Mouse (Mus musculus) hindbrain, embryonic 13.5 days (tissue): ENCODE measurements at regions not wholly inside any gene's neighbourhood (a gene's known extent, or its start where the extent isn't known, plus 50 kb on each side); places are given as distances from the start of the nearest gene placed in this dataset.

Experiments used
- ATAC-seq: fragments of 200-750 bp; cut with Nextera tagmentation; 2 replicates; pipeline ENCODE4 v1.8.0; 2017; ENCODE audit warnings: moderate TSS enrichment; ENCODE audit not compliant: low FRiP score
- H3K27ac ChIP-seq: fragments of 300-500 bp; sonication (generic); 2 replicates; pipeline ENCODE4 v1.5.1; 2015; ENCODE audit warnings: inconsistent platforms, mild to moderate bottlenecking, moderate library complexity
- H3K27me3 ChIP-seq: fragments of 300-500 bp; sonication (generic); 2 replicates; pipeline ENCODE4 v1.6.1; 2015; ENCODE audit warnings: mild to moderate bottlenecking, inconsistent platforms
- H3K36me3 ChIP-seq: fragments of 300-500 bp; sonication (generic); 2 replicates; pipeline ENCODE4 v1.6.1; 2015; ENCODE audit warnings: mild to moderate bottlenecking, inconsistent platforms
- H3K4me1 ChIP-seq: fragments of 300-500 bp; sonication (generic); replicated peaks from 2 replicates; pipeline ENCODE4 v1.6.1; 2015; ENCODE audit warnings: inconsistent platforms
- H3K4me2 ChIP-seq: fragments of 300-500 bp; sonication (generic); 2 replicates; pipeline ENCODE4 v1.6.1; 2015; ENCODE audit warnings: inconsistent platforms, mild to moderate bottlenecking, moderate library complexity
- H3K4me3 ChIP-seq: fragments of 300-500 bp; sonication (generic); 2 replicates; pipeline ENCODE4 v1.5.1; 2015; ENCODE audit warnings: mild to moderate bottlenecking, inconsistent platforms
- H3K9ac ChIP-seq: fragments of 300-500 bp; sonication (generic); 2 replicates; pipeline ENCODE4 v1.6.1; 2015; ENCODE audit warnings: mild to moderate bottlenecking, inconsistent platforms
- H3K9me3 ChIP-seq: fragments of 300-500 bp; sonication (generic); 2 replicates; pipeline ENCODE4 v1.6.1; 2016; ENCODE audit warnings: inconsistent platforms
- WGBS: fragments of 180-500 bp; shearing (Covaris S2); methylation state at CpG from one replicate; pipeline ENCODE4 v1.1.7; 2015; 5-methylcytosine and 5-hydroxymethylcytosine counted together

- Histone ChIP-seq H3K27ac (no peak overlapping the region), H3K36me3 (no peaks in the 10 kb centered on the region), H3K4me1 (no peaks in the 10 kb centered on the region), H3K4me3 (no peak overlapping the region), H3K9me3 (no peaks in the 10 kb centered on the region), H3K27me3 (no peaks in the 10 kb centered on the region), H3K9ac (no peak overlapping the region), H3K4me2 (no peak overlapping the region)
- 82% methylated on average over 13 of the region's 13 CpGs for WGBS
- ATAC-seq = no peak
Measured at GRCm38 (mm10) chr17:84129204-84129603, 58.5 kb downstream of the Zfp36l2 start.

DNA sequence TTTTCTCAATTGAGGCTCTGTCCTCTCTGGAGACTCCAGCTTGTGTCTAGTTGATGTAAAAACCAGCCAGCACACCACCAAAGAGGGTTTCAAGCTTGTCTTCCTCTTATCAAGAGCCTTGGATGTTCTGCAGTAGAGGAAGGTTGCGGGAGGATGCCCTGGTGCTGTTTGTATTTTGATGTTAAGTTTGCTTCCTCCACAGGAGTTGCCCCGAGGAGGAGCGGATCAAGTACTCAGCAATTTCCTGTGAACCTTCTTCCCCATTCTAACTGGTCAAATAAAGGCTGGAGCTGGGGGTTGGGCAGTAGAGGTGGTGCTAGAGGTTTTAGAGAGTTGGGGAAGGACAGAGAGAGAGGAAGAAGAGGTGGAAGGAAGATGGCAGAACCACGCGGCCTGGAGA is 59.5 kb downstream of the Zfp36l2 start:
- Histone ChIP-seq H3K36me3 (no peaks in the 10 kb centered on the region), H3K27me3 (no peaks in the 10 kb centered on the region), H3K9ac (no peak overlapping the region), H3K4me1 (no peaks in the 10 kb centered on the region), H3K4me3 (no peak overlapping the region), H3K4me2 (no peak overlapping the region), H3K27ac (no peak overlapping the region), H3K9me3 (no peaks in the 10 kb centered on the region)
- ATAC-seq = no peak
- WGBS = 88% methylated on average over 5 of the region's 5 CpGs

DNA sequence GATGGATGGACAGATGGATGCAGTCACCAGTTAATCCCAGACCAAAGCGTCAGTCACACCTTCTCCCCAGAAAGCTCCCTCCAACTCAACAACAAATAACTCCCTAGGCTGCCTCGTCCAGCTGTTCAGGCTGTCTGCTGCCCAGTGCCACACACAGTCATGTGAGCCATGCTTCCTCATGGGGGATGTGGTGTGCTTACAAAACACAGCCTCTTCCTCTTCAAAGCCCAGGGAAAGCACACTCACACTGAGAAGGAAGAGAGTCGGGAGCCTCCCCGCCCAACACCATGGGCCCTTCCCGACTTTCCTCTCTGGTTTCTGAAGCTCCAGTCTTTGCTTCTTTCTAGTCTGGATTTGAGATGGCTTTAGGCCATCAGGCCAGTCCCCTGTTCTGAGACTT is 61.6 kb downstream of the Zfp36l2 start:
- H3K27ac ChIP-seq = 0 out of 2 replicates have a peak overlapping the region, but pooled peaks have one; percentile 12
- H3K36me3 ChIP-seq = no peaks in the 10 kb centered on the region
- 77% methylated on average over 5 of the region's 5 CpGs for WGBS
- ATAC-seq = no peak
- no peaks in the 10 kb centered on the region for H3K9me3 ChIP-seq
- no peak overlapping the region for H3K4me2 ChIP-seq
- no peaks in the 10 kb centered on the region for H3K27me3 ChIP-seq
- H3K4me1 ChIP-seq = no peaks in the 10 kb centered on the region
- no peak overlapping the region for H3K4me3 ChIP-seq
- no peak overlapping the region for H3K9ac ChIP-seq

- H3K4me1 ChIP-seq = 0 out of 2 replicates have a peak, but pooled peaks cover 5% of the 10 kb centered on the region
- no peak overlapping the region for H3K9ac ChIP-seq
- WGBS = 83% methylated on average over 2 of the region's 2 CpGs
- H3K4me2 ChIP-seq = no peak overlapping the region
- H3K27ac ChIP-seq = no peak overlapping the region
- ATAC-seq = no peak; the same call in 1 of the 2 replicates
- no peaks in the 10 kb centered on the region for H3K9me3 ChIP-seq
- H3K4me3 ChIP-seq = no peak overlapping the region
- H3K27me3 ChIP-seq = no peaks in the 10 kb centered on the region
- no peaks in the 10 kb centered on the region for H3K36me3 ChIP-seq
Measured at GRCm38 (mm10) chr17:84123161-84123560, 64.6 kb downstream of the Zfp36l2 start.

- Histone ChIP-seq H3K36me3 (no peaks in the 10 kb centered on the region), H3K4me3 (no peak overlapping the region), H3K27me3 (no peaks in the 10 kb centered on the region), H3K9me3 (no peaks in the 10 kb centered on the region), H3K27ac (no peak overlapping the region), H3K9ac (no peak overlapping the region), H3K4me2 (no peak overlapping the region), H3K4me1 (peaks cover 9% of the 10 kb centered on the region; the same call in 1 of the 2 replicates)
- WGBS = 79% methylated on average over 6 of the region's 6 CpGs
- ATAC-seq = no peak
Measured at GRCm38 (mm10) chr17:84122486-84123131, 65.1 kb downstream of the Zfp36l2 start.

GRCm38 (mm10) chr17:84121291-84121690 is 66.5 kb downstream of the Zfp36l2 start:
- Histone ChIP-seq H3K9me3 (no peaks in the 10 kb centered on the region), H3K4me1 (peaks cover 9% of the 10 kb centered on the region; the same call in 1 of the 2 replicates), H3K4me2 (no peak overlapping the region), H3K9ac (no peak overlapping the region), H3K4me3 (no peak overlapping the region), H3K27ac (no peak overlapping the region), H3K36me3 (no peaks in the 10 kb centered on the region), H3K27me3 (no peaks in the 10 kb centered on the region)
- WGBS = 77% methylated on average over 6 of the region's 6 CpGs
- no peak for ATAC-seq

- H3K9ac ChIP-seq = no peak overlapping the region
- ATAC-seq = no peak
- H3K27ac ChIP-seq = no peak overlapping the region
- H3K4me1 ChIP-seq = peaks cover 9% of the 10 kb centered on the region; the same call in 1 of the 2 replicates
- WGBS = 89% methylated on average over 16 of the region's 16 CpGs
- no peak overlapping the region for H3K4me3 ChIP-seq
- H3K4me2 ChIP-seq = no peak overlapping the region
- no peaks in the 10 kb centered on the region for H3K9me3 ChIP-seq
- no peaks in the 10 kb centered on the region for H3K36me3 ChIP-seq
- H3K27me3 ChIP-seq = 0 out of 2 replicates have a peak, but pooled peaks cover 3% of the 10 kb centered on the region
Measured at GRCm38 (mm10) chr17:84119221-84120017, 68.3 kb downstream of the Zfp36l2 start.

DNA sequence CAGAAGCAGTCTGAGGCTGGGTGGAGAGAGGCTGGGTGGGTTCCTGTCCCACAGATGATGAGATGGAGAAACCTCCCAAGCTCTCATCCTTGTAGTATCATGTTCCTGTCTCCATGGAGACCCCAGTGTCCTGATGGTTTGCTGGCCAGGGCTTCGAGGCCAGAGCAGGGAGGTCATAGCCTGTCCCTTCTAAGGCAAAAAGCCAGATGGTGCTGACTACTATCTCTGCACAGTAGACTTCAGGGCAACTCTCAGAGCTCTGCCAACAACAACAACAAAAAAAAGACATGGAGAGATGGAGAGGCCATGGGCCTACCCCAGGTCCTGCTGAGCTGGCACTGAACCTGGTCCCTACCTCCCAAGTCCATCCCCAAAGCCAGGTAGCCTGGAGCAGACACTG is 69.0 kb downstream of the Zfp36l2 start:
- peaks cover 9% of the 10 kb centered on the region; the same call in 1 of the 2 replicates for H3K4me1 ChIP-seq
- no peak overlapping the region for H3K4me2 ChIP-seq
- H3K36me3 ChIP-seq = no peaks in the 10 kb centered on the region
- H3K9ac ChIP-seq = no peak overlapping the region
- 33% methylated on average over 1 of the region's 1 CpGs for WGBS
- H3K27ac ChIP-seq = no peak overlapping the region
- H3K27me3 ChIP-seq = 0 out of 2 replicates have a peak, but pooled peaks cover 3% of the 10 kb centered on the region
- no peak for ATAC-seq
- no peaks in the 10 kb centered on the region for H3K9me3 ChIP-seq
- H3K4me3 ChIP-seq = no peak overlapping the region

GRCm38 (mm10) chr17:84118271-84118670 is 69.5 kb downstream of the Zfp36l2 start:
- Histone ChIP-seq H3K9me3 (no peaks in the 10 kb centered on the region), H3K4me2 (no peak overlapping the region), H3K4me3 (no peak overlapping the region), H3K27me3 (0 out of 2 replicates have a peak, but pooled peaks cover 3% of the 10 kb centered on the region), H3K4me1 (peaks cover 9% of the 10 kb centered on the region; the same call in 1 of the 2 replicates), H3K9ac (no peak overlapping the region), H3K27ac (no peak overlapping the region), H3K36me3 (no peaks in the 10 kb centered on the region)
- WGBS = 91% methylated on average over 4 of the region's 4 CpGs
- no peak for ATAC-seq

GRCm38 (mm10) chr17:84117756-84118155 is 70.0 kb downstream of the Zfp36l2 start:
- H3K36me3 ChIP-seq = no peaks in the 10 kb centered on the region
- peaks cover 9% of the 10 kb centered on the region; the same call in 1 of the 2 replicates for H3K4me1 ChIP-seq
- H3K27me3 ChIP-seq = 0 out of 2 replicates have a peak, but pooled peaks cover 3% of the 10 kb centered on the region
- H3K9ac ChIP-seq = no peak overlapping the region
- ATAC-seq = no peak
- H3K4me2 ChIP-seq = no peak overlapping the region
- H3K4me3 ChIP-seq = no peak overlapping the region
- no peaks in the 10 kb centered on the region for H3K9me3 ChIP-seq
- 85% methylated on average over 1 of the region's 1 CpGs for WGBS
- H3K27ac ChIP-seq = no peak overlapping the region

DNA sequence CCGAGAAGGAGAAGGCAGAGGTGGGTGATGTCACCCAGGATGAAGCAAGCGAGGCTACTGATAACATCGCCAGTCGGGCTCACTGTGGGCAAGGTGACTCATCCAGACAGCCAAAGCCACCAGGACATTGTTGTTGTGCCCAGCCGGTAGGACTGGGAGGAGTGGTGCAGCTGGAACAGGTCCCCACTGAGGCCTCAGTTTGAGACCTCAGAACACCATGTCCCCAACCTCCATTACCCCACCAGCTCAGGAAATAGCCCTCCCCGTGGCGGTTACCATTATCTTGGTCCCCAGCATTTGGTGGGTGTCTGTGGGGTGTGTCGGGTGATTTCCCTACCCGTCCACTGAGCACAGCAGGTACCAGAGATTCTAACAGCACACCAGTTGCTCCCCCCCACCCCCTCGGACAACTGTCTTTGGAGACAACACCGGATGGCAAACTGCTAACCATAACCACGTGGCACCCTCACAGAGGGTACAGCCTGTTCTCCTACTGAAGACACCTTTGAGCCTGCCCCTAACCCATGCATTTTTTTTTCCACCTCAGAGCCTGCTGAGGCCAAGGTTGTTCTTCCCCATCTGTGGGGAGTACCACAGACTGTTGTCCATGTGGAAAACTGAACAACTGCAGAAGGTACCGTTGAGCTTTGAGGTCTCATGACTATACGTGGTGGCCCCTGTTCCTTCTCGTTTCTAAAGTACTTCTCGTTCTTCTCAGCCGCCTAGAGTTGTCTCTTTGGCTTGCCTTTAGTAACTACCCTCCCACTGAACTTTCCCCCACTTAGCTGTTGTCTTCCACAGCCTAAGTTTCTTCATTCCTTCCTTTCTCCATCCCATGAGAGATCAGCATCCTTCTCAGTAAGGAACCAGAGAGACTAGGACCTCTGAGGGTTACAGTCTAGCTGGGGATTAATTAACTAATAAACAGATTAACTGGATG is 71.1 kb downstream of the Zfp36l2 start:
- H3K27ac ChIP-seq = no peak overlapping the region
- no peak overlapping the region for H3K4me3 ChIP-seq
- H3K27me3 ChIP-seq = 0 out of 2 replicates have a peak, but pooled peaks cover 3% of the 10 kb centered on the region
- ATAC-seq = no peak
- no peaks in the 10 kb centered on the region for H3K9me3 ChIP-seq
- no peak overlapping the region for H3K4me2 ChIP-seq
- H3K9ac ChIP-seq = no peak overlapping the region
- no peaks in the 10 kb centered on the region for H3K36me3 ChIP-seq
- 88% methylated on average over 17 of the region's 17 CpGs for WGBS
- peaks cover 20% of the 10 kb centered on the region for H3K4me1 ChIP-seq

DNA sequence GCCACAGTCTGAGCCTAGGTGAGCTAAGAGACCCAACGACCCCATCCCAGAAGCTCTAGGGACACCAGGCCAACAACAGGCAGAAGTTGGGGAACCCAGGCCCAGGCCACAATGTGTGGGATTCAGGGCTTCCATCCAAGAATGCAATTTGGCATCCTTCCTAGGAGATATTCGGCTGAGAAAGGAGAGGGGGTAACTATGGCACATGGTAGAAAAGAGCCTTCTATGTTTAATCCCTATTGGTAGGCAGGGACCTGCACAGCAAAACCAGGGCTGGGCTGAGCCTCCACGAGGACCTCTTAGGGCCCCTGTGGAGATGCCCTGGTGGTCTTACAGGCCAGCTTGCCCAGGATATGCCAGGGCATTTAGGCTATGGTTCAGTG is 71.8 kb downstream of the Zfp36l2 start:
- Histone ChIP-seq H3K36me3 (no peaks in the 10 kb centered on the region), H3K4me1 (peaks cover 20% of the 10 kb centered on the region), H3K27me3 (0 out of 2 replicates have a peak, but pooled peaks cover 3% of the 10 kb centered on the region), H3K27ac (no peak overlapping the region), H3K9ac (no peak overlapping the region), H3K4me2 (no peak overlapping the region), H3K9me3 (no peaks in the 10 kb centered on the region), H3K4me3 (no peak overlapping the region)
- WGBS = 70% methylated on average over 3 of the region's 3 CpGs
- no peak for ATAC-seq
